Mouse (Mus musculus): Measurements from ENCODE around the gene Gm19426.

DNA sequence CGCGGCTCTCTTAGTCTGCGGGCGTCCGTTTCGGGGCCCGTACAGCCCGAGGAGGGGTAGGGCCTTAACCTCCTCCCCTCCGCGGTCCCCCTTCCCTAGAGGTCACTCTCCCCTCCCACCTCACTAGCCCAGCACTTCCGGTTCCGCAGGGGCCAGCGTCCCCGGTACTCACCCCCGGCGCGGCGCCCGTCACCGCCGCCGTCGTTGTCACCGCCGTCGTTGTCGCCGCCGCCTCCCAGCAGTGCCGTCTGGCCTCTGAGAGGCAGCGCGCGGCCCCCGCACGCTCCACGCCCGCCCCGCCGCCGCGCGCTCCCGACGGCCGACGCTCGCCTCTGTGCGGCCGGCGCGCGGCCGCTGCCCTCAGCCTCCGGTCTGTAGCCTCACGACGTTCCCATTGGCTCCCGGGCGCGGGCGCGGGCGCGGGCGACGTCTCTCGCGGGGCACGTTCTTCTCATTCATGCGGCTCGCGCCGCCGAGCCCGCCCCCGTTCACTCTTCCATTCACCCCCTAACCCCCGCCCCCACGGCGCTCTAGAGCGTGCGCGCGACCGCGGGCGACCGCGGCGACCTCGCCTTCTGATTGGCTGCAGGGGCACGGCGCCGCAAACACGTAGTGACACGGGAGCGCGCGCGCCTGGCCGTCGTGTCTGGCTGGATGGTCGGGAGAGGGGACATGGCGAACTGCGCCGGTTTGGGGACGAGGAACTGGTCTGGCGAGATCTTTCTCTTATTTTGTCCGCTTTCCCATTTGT, 28.5 kb downstream of the Gm19426 start, which contains the start of gene Zdhhc5:
- peak; percentile 83 for TF ChIP-seq POLR2A (IDR thresholded peaks at IDR 0.05; ENCODE audit: low read depth, low read length)
- TF ChIP-seq CTCF (IDR thresholded peaks at IDR 0.05; ENCODE audit: extremely low read depth, insufficient read length, insufficient replicate concordance, low read depth, low read length): no peak

Measured in small intestine, adult 2 months (tissue).